Mouse (Mus musculus): ENCODE results near the gene Tex2. TPM values are rescaled to one million over a fixed set of nuclear protein-coding genes. Genes with fewer than 3 reads are reported as not detected.

The Tex2 gene
- polyA plus RNA-seq, 1 experiment from 2014 or later, result 11.1 TPM

GRCm38 (mm10) chr11:106550398-106550797 lies 62.8 kb downstream of the Tex2 start:
- no peak for ATAC-seq
- Histone ChIP-seq H3K9me3 (no peaks in the 10 kb centered on the region), H3K4me2 (replicated peaks) (no peak overlapping the region), H3K27ac (no peak overlapping the region), H3K9ac (no peak overlapping the region), H3K27me3 (replicated peaks) (no peaks in the 10 kb centered on the region), H3K4me1 (replicated peaks) (no peaks in the 10 kb centered on the region), H3K4me3 (replicated peaks) (no peak overlapping the region), H3K36me3 (no peaks in the 10 kb centered on the region)
- WGBS, result 86% methylated on average over 4 of the region's 4 CpGs

- peaks cover 4% of the 10 kb centered on the region; the same call in 1 of the 2 replicates for H3K36me3 ChIP-seq
- H3K27ac ChIP-seq, result no peak overlapping the region
- no peaks in the 10 kb centered on the region for H3K4me1 ChIP-seq (replicated peaks)
- H3K4me3 ChIP-seq (replicated peaks), result no peak overlapping the region
- ATAC-seq, result no peak
- no peak overlapping the region for H3K4me2 ChIP-seq (replicated peaks)
- H3K27me3 ChIP-seq (replicated peaks), result no peaks in the 10 kb centered on the region
- 89% methylated on average over 4 of the region's 4 CpGs for WGBS
- no peaks in the 10 kb centered on the region for H3K9me3 ChIP-seq
- no peak overlapping the region for H3K9ac ChIP-seq
Measured at GRCm38 (mm10) chr11:106546081-106546480, 67.1 kb downstream of the Tex2 start.

- WGBS, result 91% methylated on average over 9 of the region's 9 CpGs
- Histone ChIP-seq H3K9me3 (no peaks in the 10 kb centered on the region), H3K4me1 (replicated peaks) (no peaks in the 10 kb centered on the region)
Measured at GRCm38 (mm10) chr11:106544916-106545315, 68.3 kb downstream of the Tex2 start.

GRCm38 (mm10) chr11:106544133-106544532 lies 69.1 kb downstream of the Tex2 start:
- H3K9ac ChIP-seq, result no peak overlapping the region
- 89% methylated on average over 11 of the region's 11 CpGs for WGBS
- H3K27me3 ChIP-seq (replicated peaks), result no peaks in the 10 kb centered on the region
- H3K27ac ChIP-seq, result no peak overlapping the region
- no peak overlapping the region for H3K4me3 ChIP-seq (replicated peaks)
- peaks cover 4% of the 10 kb centered on the region; the same call in 1 of the 2 replicates for H3K36me3 ChIP-seq
- no peaks in the 10 kb centered on the region for H3K9me3 ChIP-seq
- no peak overlapping the region for H3K4me2 ChIP-seq (replicated peaks)
- H3K4me1 ChIP-seq (replicated peaks), result no peaks in the 10 kb centered on the region
- no peak for ATAC-seq

More at GRCm38 (mm10) chr11:106544916-106545315, 68.3 kb downstream of the Tex2 start:
- Histone ChIP-seq H3K27ac (no peak overlapping the region), H3K4me2 (replicated peaks) (no peak overlapping the region), H3K27me3 (replicated peaks) (no peaks in the 10 kb centered on the region), H3K4me3 (replicated peaks) (no peak overlapping the region), H3K36me3 (peaks cover 4% of the 10 kb centered on the region; the same call in 1 of the 2 replicates), H3K9ac (no peak overlapping the region)
- no peak for ATAC-seq

GRCm38 (mm10) chr11:106543006-106543405 lies 70.2 kb downstream of the Tex2 start:
- Histone ChIP-seq H3K27ac (no peak overlapping the region), H3K27me3 (replicated peaks) (no peaks in the 10 kb centered on the region), H3K4me2 (replicated peaks) (no peak overlapping the region), H3K4me3 (replicated peaks) (no peak overlapping the region), H3K9me3 (no peaks in the 10 kb centered on the region), H3K4me1 (replicated peaks) (no peaks in the 10 kb centered on the region), H3K9ac (no peak overlapping the region), H3K36me3 (peaks cover 4% of the 10 kb centered on the region; the same call in 1 of the 2 replicates)
- ATAC-seq, result no peak
- 76% methylated on average over 13 of the region's 13 CpGs for WGBS

GRCm38 (mm10) chr11:106542385-106542784 lies 70.8 kb downstream of the Tex2 start:
- Histone ChIP-seq H3K4me3 (replicated peaks) (no peak overlapping the region), H3K9me3 (no peaks in the 10 kb centered on the region), H3K36me3 (peaks cover 4% of the 10 kb centered on the region; the same call in 1 of the 2 replicates), H3K27me3 (replicated peaks) (no peaks in the 10 kb centered on the region), H3K4me2 (replicated peaks) (no peak overlapping the region), H3K27ac (no peak overlapping the region), H3K9ac (no peak overlapping the region), H3K4me1 (replicated peaks) (no peaks in the 10 kb centered on the region)
- ATAC-seq, result no peak

- no peaks in the 10 kb centered on the region for H3K27me3 ChIP-seq (replicated peaks)
- H3K27ac ChIP-seq, result no peak overlapping the region
- H3K4me2 ChIP-seq (replicated peaks), result no peak overlapping the region
- peaks cover 4% of the 10 kb centered on the region; the same call in 1 of the 2 replicates for H3K36me3 ChIP-seq
- H3K9ac ChIP-seq, result no peak overlapping the region
- ATAC-seq, result no peak
- no peak overlapping the region for H3K4me3 ChIP-seq (replicated peaks)
- no peaks in the 10 kb centered on the region for H3K4me1 ChIP-seq (replicated peaks)
- H3K9me3 ChIP-seq, result no peaks in the 10 kb centered on the region
- WGBS, result 81% methylated on average over 13 of the region's 13 CpGs
Measured at GRCm38 (mm10) chr11:106540506-106541268, 72.5 kb downstream of the Tex2 start.

- Histone ChIP-seq H3K27ac (no peak overlapping the region), H3K36me3 (no peaks in the 10 kb centered on the region), H3K9ac (no peak overlapping the region), H3K4me3 (replicated peaks) (no peak overlapping the region), H3K9me3 (no peaks in the 10 kb centered on the region), H3K4me1 (replicated peaks) (no peaks in the 10 kb centered on the region), H3K4me2 (replicated peaks) (no peak overlapping the region), H3K27me3 (replicated peaks) (no peaks in the 10 kb centered on the region)
- no peak for ATAC-seq
- 70% methylated on average over 11 of the region's 11 CpGs for WGBS
Measured at GRCm38 (mm10) chr11:106536253-106536912, 76.8 kb downstream of the Tex2 start.

GRCm38 (mm10) chr11:106535660-106536252 lies 77.5 kb downstream of the Tex2 start:
- Histone ChIP-seq H3K27ac (no peak overlapping the region), H3K4me2 (replicated peaks) (no peak overlapping the region), H3K9ac (no peak overlapping the region), H3K27me3 (replicated peaks) (no peaks in the 10 kb centered on the region), H3K36me3 (no peaks in the 10 kb centered on the region), H3K9me3 (no peaks in the 10 kb centered on the region), H3K4me3 (replicated peaks) (no peak overlapping the region), H3K4me1 (replicated peaks) (no peaks in the 10 kb centered on the region)
- WGBS, result 90% methylated on average over 9 of the region's 9 CpGs
- ATAC-seq, result no peak

GRCm38 (mm10) chr11:106532248-106532790 lies 80.9 kb downstream of the Tex2 start:
- no peaks in the 10 kb centered on the region for H3K27me3 ChIP-seq (replicated peaks)
- H3K4me1 ChIP-seq (replicated peaks), result no peaks in the 10 kb centered on the region
- H3K27ac ChIP-seq, result no peak overlapping the region
- H3K9ac ChIP-seq, result no peak overlapping the region
- no peaks in the 10 kb centered on the region for H3K36me3 ChIP-seq
- H3K9me3 ChIP-seq, result no peaks in the 10 kb centered on the region
- no peak overlapping the region for H3K4me3 ChIP-seq (replicated peaks)
- 81% methylated on average over 9 of the region's 9 CpGs for WGBS
- no peak for ATAC-seq
- H3K4me2 ChIP-seq (replicated peaks), result no peak overlapping the region

- Histone ChIP-seq H3K4me1 (replicated peaks) (no peaks in the 10 kb centered on the region), H3K9me3 (no peaks in the 10 kb centered on the region), H3K4me3 (replicated peaks) (no peak overlapping the region), H3K36me3 (no peaks in the 10 kb centered on the region), H3K27ac (no peak overlapping the region), H3K27me3 (replicated peaks) (no peaks in the 10 kb centered on the region), H3K9ac (no peak overlapping the region), H3K4me2 (replicated peaks) (no peak overlapping the region)
- ATAC-seq, result peak; percentile 20; the same call in 1 of the 2 replicates
- 71% methylated on average over 5 of the region's 5 CpGs for WGBS
Measured at GRCm38 (mm10) chr11:106529786-106530185, 83.4 kb downstream of the Tex2 start.

GRCm38 (mm10) chr11:106529113-106529512 lies 84.1 kb downstream of the Tex2 start:
- no peak for ATAC-seq
- Histone ChIP-seq H3K36me3 (no peaks in the 10 kb centered on the region), H3K9ac (no peak overlapping the region)

More at GRCm38 (mm10) chr11:106529113-106529512, 84.1 kb downstream of the Tex2 start:
- no peak overlapping the region for H3K4me2 ChIP-seq (replicated peaks)
- H3K27me3 ChIP-seq (replicated peaks), result no peaks in the 10 kb centered on the region
- H3K4me3 ChIP-seq (replicated peaks), result no peak overlapping the region
- H3K4me1 ChIP-seq (replicated peaks), result no peaks in the 10 kb centered on the region
- H3K27ac ChIP-seq, result no peak overlapping the region
- 88% methylated on average over 4 of the region's 4 CpGs for WGBS
- H3K9me3 ChIP-seq, result no peaks in the 10 kb centered on the region
